In genomic region chr13:105002132-105002830, GRCm38 (mm10) we compare ENCODE assay signal across 14 mouse cellular contexts. TPM values are rescaled to one million over a fixed set of nuclear protein-coding genes. Genes with fewer than 3 reads are reported as not detected.
DNase-seq lines count a peak whose midpoint lies in the region; ATAC-seq and TF ChIP-seq lines count a peak whose summit lies in the region.
"Had no signal": no experiment of that assay in that cellular context is flagged by ENCODE, and none has a peak within 500 bp of the region (broad histone marks: within the 10 kb centered on the region; RNA-seq: fewer than 3 reads in every experiment).

No protein-coding gene starts in this region.

- no peak overlapping the region for H3K4me2 ChIP-seq in midbrain, embryonic 14.5 days (ENCODE audit: low read length)
- no peak overlapping the region for H3K4me2 ChIP-seq in midbrain, embryonic 13.5 days (replicated peaks)
- H3K4me2 ChIP-seq: limb, embryonic 13.5 days had no signal

- ATAC-seq in frontal cortex, adult (ENCODE audit: low TSS enrichment): peak; percentile 35
- ATAC-seq in midbrain, embryonic 14.5 days (ENCODE audit: low FRiP score, low TSS enrichment): no peak
- no peak for ATAC-seq in midbrain, embryonic 13.5 days

- no peaks in the 10 kb centered on the region for H3K4me1 ChIP-seq in midbrain, embryonic 14.5 days (ENCODE audit: control insufficient read depth, insufficient read depth, low read length)
- peaks cover 6% of the 10 kb centered on the region; the same call in 1 of the 2 replicates for H3K4me1 ChIP-seq in midbrain, embryonic 13.5 days (replicated peaks)
- H3K4me1 ChIP-seq in olfactory bulb, adult 2 months (ENCODE audit: control insufficient read depth, insufficient read depth, low read length): no peaks in the 10 kb centered on the region
- H3K4me1 ChIP-seq: limb, embryonic 13.5 days had no signal

- TF ChIP-seq CTCF in olfactory bulb, adult 2 months (IDR thresholded peaks at IDR 0.05; ENCODE audit: insufficient read depth, low read depth, low read length): no peak

- DNase-seq in frontal cortex, postnatal 10 days (ENCODE audit: low spot score in 2 of 2): no peak
- peak; percentile 14 for DNase-seq in midbrain, embryonic 14.5 days
- peak; percentile 67 to 71 for DNase-seq in cerebellum, postnatal 10 days
- DNase-seq in heart, postnatal 4 days: no peak
- DNase-seq in lung, postnatal 36 days: no peak
- DNase-seq: adrenal gland, postnatal 25 days; kidney, adult 11 months; kidney, postnatal 25 days; right cerebral cortex, postnatal 25 days had no signal

- 48% methylated on average over 5 of the region's 5 CpGs for WGBS in midbrain, embryonic 14.5 days
- 60% methylated on average over 5 of the region's 5 CpGs for WGBS in midbrain, embryonic 13.5 days
- WGBS in olfactory bulb, adult 2 months: 47% methylated on average over 5 of the region's 5 CpGs

- TF ChIP-seq POLR2A in olfactory bulb, adult 2 months (IDR thresholded peaks at IDR 0.05; ENCODE audit: insufficient read depth, low read depth, low read length): no peak

- H3K27me3 ChIP-seq in midbrain, embryonic 14.5 days (ENCODE audit: control insufficient read depth, insufficient read depth, low read length): no peaks in the 10 kb centered on the region
- no peaks in the 10 kb centered on the region for H3K27me3 ChIP-seq in midbrain, embryonic 13.5 days
- H3K27me3 ChIP-seq: limb, embryonic 13.5 days had no signal

- no peaks in the 10 kb centered on the region for H3K9me3 ChIP-seq in midbrain, embryonic 14.5 days (ENCODE audit: control insufficient read depth, low read length)
- H3K9me3 ChIP-seq in midbrain, embryonic 13.5 days: no peaks in the 10 kb centered on the region
- H3K9me3 ChIP-seq: limb, embryonic 13.5 days had no signal

- peak overlapping the region; percentile 38; the same call in 1 of the 2 replicates for H3K27ac ChIP-seq in midbrain, embryonic 14.5 days (replicated peaks; ENCODE audit: low read depth, low read length)
- no peak overlapping the region for H3K27ac ChIP-seq in midbrain, embryonic 13.5 days
- H3K27ac ChIP-seq in olfactory bulb, adult 2 months (ENCODE audit: insufficient read depth, low read depth, low read length): 0 out of 2 replicates have a peak overlapping the region, but pooled peaks have one; percentile 5
- H3K27ac ChIP-seq: limb, embryonic 13.5 days had no signal

- H3K36me3 ChIP-seq in midbrain, embryonic 14.5 days (ENCODE audit: control insufficient read depth, insufficient read depth, low read length): no peaks in the 10 kb centered on the region
- H3K36me3 ChIP-seq in midbrain, embryonic 13.5 days: no peaks in the 10 kb centered on the region
- H3K36me3 ChIP-seq: limb, embryonic 13.5 days had no signal

- no peak overlapping the region for H3K4me3 ChIP-seq in midbrain, embryonic 14.5 days (replicated peaks; ENCODE audit: low read depth, low read length)
- H3K4me3 ChIP-seq in midbrain, embryonic 13.5 days (replicated peaks): no peak overlapping the region
- H3K4me3 ChIP-seq in olfactory bulb, adult 2 months (ENCODE audit: insufficient read depth, low read depth, low read length): no peak overlapping the region
- H3K4me3 ChIP-seq: limb, embryonic 13.5 days had no signal

- no peak overlapping the region for H3K9ac ChIP-seq in midbrain, embryonic 14.5 days (replicated peaks; ENCODE audit: low read length)
- H3K9ac ChIP-seq in midbrain, embryonic 13.5 days (replicated peaks): no peak overlapping the region
- H3K9ac ChIP-seq: limb, embryonic 13.5 days had no signal

RNA-seq across cellular contexts. Expression of gene Rgs7bp, which starts 52.4 kb away (rescaled TPM):
- polyA plus RNA-seq in midbrain, embryonic 14.5 days (2014; fragmentation: Nextera tagmentation; extraction: Ambion mirVana): 3.7 and 5.0 TPM in 2 replicates
- 2.2 and 2.3 TPM in 2 replicates for polyA plus RNA-seq in midbrain, embryonic 13.5 days (2015; fragmentation: Nextera tagmentation; extraction: Ambion mirVana)
- polyA plus RNA-seq in olfactory bulb, adult 2 months (2012; ENCODE audit: insufficient read depth, insufficient read length, low replicate concordance, missing spikeins): not detected in 2 replicates
- 1 to 10 TPM; 6.7 to 7.6 TPM for total RNA-seq in heart, postnatal 4 days (2021)
- total RNA-seq: MEL had no signal

Comparison
In these comparisons a context has a peak if more than half of its experiments do, and no peak if none do; other contexts are left out.
1. DNase-seq: peak in midbrain, embryonic 14.5 days (single experiment) and cerebellum, postnatal 10 days (2 of 2); none in frontal cortex, postnatal 10 days (0 of 2), heart, postnatal 4 days (single experiment) and lung, postnatal 36 days (single experiment).